Mouse (Mus musculus) embryo, embryonic 10 days (tissue): ENCODE data around the gene Ttll1.

Experiments
- DNase-seq: peaks from one replicate; pipeline ENCODE4 v3.0.0-alpha.2; 2015; ENCODE audit warnings: low spot score

Ttll1 gene

GRCm38 (mm10) chr15:83455034-83455433 is 55.7 kb downstream of the Ttll1 start:
- DNase-seq: no peak

DNA sequence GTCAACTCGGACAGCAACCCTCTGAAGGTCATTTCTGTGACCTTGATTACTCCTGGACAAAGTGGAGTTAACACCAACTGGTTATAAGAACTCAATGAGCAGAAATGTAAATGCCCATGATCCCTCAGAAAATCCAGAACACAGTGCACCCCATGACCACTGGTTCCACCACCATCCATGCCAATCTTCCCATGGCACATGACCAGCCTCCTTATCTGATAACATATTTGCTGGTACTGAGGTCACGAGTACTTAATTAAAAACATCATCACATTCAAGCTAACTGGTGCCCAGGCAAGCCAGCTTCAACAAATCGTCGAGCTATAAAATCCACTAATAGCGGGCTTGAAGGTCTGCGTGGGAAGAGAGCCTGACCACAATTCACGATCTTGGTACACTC is 56.3 kb downstream of the Ttll1 start:
- DNase-seq: no peak

DNA sequence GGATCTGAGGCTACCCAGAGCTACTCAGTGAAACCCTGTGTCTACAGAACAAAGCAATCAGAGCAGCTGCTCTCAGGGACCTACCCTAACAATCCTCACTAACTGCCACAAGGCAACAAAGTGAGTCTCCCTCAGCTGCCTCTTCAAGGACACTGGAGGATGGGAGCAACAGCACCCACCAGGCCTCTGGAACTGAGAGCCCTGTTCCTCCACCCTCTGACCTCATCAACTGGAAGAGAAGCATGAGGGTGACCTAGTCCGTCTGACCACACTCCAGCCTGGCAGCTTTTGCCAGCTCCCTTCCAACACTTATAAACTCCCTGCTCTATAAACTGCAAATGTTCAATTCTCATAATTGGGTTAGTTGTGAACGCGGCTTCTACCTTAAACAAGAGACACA is 56.8 kb downstream of the Ttll1 start:
- no peak for DNase-seq

DNA sequence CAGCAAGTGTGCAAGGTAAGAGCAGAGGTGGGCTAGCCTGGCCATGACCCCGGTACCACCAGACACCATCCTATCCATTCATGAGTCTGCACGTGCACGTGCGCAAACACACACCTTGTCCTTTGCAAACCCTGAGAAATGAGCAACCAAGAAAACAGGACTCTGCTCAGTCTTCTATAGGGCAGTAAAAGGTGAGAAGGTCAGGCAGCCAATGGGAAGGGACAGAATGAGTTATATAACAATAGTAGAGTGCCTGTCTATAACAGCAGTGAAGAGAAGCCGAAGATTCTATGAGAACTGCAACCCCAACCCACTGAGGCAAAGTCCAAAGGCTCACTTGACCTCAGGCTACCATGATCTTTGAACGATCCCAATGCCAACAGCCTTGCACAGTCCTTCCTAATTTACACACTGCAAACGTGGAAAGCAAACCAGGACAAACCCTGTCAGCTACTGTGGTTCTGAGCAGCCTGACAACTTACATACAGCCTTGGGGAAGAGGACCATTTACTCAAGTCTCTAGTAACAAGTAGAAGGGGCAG is 58.4 kb downstream of the Ttll1 start:
- DNase-seq: no peak

- no peak for DNase-seq
Measured at GRCm38 (mm10) chr15:83451621-83452210, 59.0 kb downstream of the Ttll1 start.

DNA sequence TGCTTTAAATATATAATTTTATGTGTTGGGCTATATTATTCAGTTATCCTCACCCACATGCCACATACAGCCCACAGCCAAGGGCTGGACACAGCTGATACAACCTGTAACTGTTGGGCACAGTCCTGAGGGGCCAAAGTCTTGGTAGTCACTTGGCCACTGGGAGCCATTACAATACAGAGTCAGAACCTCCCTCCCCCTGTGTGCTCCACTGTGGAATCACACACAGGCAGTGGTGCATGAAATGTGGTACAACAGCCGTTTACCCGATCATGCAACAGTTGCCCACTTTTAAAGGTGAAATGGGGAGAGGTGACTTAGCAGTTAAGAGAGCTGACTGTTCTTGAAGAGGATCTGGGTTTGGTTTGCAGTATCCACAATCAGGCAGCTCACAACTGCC is 60.7 kb downstream of the Ttll1 start:
- DNase-seq: no peak

DNA sequence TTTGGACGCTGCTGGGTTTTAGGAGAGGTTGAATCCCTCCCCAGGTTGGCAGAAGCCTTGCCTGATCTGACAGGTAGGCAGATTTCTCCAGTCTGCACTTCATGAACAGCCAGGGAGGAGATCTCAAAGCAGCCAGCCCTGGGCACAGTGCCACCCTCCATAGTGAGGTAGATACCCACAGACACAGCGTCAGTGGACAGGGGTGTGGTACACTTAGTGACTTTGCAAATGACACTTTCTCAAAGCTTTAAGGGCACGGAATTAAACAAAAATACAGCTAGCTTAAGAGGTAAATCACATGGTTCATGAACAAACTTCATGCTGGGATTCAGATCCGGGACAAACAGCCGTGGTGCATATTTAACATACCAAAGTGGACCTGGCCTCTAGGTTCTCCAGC is 62.0 kb downstream of the Ttll1 start:
- no peak for DNase-seq

DNA sequence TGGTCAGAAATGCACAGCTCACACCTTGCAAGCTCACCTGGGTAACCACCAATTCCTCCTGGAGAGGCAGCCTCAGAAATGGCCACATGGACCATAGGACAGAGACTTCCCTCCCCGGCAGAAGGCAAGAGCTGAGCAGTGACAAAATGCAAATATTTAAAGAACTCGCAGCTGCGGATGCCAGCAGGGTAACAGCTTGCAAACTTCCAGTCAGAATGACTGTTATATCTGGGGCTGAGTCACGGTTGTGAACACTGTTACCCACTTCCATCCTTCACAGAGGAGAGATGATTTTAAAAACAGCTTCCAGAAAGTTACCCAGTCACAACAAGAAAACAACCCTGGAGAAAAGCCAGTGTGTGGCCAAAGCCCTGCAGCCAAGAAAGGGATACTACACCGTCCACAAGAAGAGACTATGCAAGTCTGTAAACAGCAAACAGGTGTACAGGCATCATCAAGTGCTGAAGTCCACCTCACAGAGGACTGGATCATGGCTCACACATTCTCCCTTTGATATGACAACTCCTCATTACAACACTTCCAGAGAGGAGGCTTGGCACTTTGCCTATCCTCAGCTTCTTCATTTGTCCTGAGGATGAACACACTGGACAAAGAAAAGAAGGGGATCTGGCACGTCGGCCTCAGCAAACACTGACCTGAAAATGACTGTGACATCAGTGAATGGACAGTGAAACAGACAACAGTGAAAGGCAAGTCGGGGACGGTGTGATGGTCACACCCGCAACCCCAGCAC is 62.7 kb downstream of the Ttll1 start:
- no peak for DNase-seq

DNA sequence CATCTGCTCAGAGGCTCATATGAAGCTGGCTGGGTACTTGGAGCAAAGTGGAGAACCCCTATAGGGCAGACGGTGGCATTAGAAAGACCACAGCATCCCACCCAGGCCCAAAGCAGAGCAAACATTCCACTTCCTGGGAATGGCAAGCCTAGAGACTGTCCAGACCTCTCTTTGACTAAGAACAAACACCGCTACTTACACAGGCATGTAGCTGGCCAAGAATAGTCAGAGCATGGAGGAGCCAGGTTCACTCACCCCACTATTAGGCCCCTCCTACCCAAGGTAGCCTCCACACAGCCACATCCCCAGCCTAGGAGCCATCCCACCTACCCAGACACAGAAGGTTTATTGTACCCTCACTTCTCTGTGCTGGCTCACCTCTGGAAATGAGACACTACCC is 64.8 kb downstream of the Ttll1 start:
- DNase-seq: no peak

DNA sequence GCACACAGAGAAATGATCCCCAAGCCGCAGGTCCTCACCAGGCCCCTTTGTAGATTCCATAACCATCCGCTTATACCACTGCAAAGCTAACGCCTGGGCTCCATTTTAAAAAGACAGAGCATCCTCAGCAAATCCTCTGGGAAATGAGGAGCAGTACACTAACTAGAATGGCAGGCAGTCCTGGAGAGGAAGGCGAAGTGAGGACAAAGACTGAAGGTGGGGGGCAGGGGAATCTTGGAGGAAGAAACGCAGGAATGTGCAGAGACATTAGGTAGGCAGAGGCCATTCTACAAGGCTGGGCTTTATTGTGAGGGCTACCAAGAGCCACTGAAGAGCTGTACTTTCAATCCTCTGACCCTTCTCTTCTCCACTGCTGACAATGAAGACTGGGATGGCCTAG is 65.3 kb downstream of the Ttll1 start:
- no peak for DNase-seq

- DNase-seq: peak; percentile 61
Measured at GRCm38 (mm10) chr15:83444425-83444824, 66.3 kb downstream of the Ttll1 start.

- no peak for DNase-seq
Measured at GRCm38 (mm10) chr15:83442495-83443037, 68.1 kb downstream of the Ttll1 start.

DNA sequence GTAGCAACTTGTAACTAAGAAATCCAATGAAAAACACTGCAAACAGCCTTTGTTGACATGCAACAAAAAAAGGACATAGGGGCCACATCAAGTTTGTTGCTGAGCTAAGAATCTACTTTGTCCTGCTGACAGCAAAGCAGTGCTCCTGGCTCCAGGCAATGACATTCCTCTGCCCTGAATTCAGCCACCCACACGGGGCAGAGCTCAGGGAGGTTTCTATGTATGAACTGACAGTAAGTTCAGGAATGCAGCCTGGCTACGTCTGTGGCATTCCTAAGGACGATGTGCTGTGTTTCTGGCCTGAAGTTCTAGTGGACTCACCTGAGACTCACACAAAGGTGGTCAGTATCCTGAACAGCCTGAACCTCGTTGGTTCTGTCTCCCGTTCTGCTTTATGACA is 70.0 kb downstream of the Ttll1 start:
- no peak for DNase-seq

GRCm38 (mm10) chr15:83436541-83436940 is 74.2 kb downstream of the Ttll1 start:
- DNase-seq: no peak

DNA sequence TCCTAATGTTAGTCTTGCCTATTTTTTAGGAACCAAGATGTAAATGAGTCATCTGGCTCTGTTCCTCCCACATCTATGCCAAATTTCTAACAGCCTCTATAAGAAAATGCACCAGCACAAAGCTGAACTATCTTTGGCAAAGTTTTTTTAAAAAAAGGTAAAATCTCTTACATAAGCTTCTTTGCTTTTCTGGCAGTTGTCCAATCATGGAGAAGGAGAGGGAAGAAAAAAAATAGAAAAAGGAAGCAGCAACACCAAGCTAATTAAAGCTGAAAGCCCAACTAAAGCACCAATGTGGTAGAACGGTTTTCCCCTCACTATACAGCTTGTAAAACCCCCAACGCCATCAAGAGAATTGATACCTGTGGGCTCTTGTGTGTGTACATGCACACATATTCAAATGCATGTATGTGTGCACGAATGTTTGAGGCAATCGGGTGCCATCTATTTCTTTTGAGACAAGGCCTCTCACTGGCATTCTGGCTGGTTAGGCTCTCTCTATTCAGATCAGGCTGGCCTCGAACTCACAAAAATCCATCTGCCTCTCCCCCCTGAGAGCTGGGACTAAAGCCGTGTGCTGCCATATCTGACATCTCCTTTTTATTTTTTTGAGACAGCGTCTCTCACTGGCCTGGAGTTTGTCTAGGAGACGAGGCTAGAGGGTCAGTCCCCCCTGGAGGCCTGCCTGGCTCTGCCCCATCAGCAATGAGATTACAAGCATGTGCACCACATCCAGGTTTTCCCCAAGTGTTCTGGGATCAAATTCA is 75.2 kb downstream of the Ttll1 start:
- no peak for DNase-seq

DNA sequence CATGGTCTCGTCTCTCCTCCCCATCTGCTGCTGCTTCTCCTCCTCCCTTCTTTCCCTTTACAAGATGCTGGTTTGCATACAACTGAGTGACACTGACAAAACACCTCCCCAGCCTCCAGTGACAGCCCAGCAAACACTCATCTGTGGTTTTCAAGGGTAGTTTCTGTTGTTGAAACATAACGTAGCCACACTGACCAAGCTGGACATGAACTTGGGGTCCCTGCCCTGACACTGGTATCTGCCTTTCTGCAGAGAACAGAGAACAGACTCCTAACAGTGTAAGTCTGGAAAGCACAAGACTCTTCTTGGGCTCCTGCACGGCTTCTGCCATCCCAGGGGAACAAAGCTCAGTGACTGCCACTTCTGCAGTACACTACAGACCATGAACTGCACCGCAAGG is 76.0 kb downstream of the Ttll1 start:
- DNase-seq: no peak
